Mouse (Mus musculus) spleen, adult 2 months (tissue): Measurements from ENCODE around the gene Ccl26.

ENCODE experiments used
- CTCF ChIP-seq: fragments of 200-500 bp; IDR thresholded peaks from 2 replicates; pipeline ENCODE4 v1.5.1; 2011; ENCODE audit warnings: mild to moderate bottlenecking, inconsistent platforms; ENCODE audit not compliant: insufficient read depth, insufficient read length, insufficient replicate concordance; ENCODE audit errors: extremely low read depth
- POLR2A ChIP-seq: fragments of 200-500 bp; IDR thresholded peaks from 2 replicates; pipeline ENCODE4 v1.6.1; 2011; ENCODE audit warnings: low read depth, low read length, inconsistent platforms

GRCm38 (mm10) chr5:135557671-135558070 lies 5.7 kb downstream of the Ccl26 start:
- TF ChIP-seq CTCF (no peak), POLR2A (no peak)
